Mouse (Mus musculus) midbrain, embryonic 16.5 days (tissue): ENCODE measurements around the gene Cd5. TPM values are rescaled to one million over a fixed set of nuclear protein-coding genes. Genes with fewer than 3 reads are reported as not detected.

ENCODE experiments used
- ATAC-seq: fragments of 200-750 bp; cut with Nextera tagmentation; 2 replicates; pipeline ENCODE4 v1.8.0; 2017; ENCODE audit warnings: moderate TSS enrichment
- H3K27ac ChIP-seq: fragments of 300-500 bp; sonication (generic); 2 replicates; pipeline ENCODE4 v1.5.1; 2014; ENCODE audit warnings: mild to moderate bottlenecking, low read length, mixed read lengths
- H3K27me3 ChIP-seq: fragments of 300-500 bp; sonication (generic); 2 replicates; pipeline ENCODE4 v1.6.1; 2014; ENCODE audit warnings: low read depth, low read length, mixed read lengths; ENCODE audit not compliant: control insufficient read depth, insufficient read depth
- H3K36me3 ChIP-seq: fragments of 300-500 bp; sonication (generic); 2 replicates; pipeline ENCODE4 v1.6.1; 2014; ENCODE audit warnings: mild to moderate bottlenecking, low read length, moderate library complexity, mixed read lengths; ENCODE audit not compliant: control insufficient read depth, insufficient read depth
- H3K4me1 ChIP-seq: fragments of 300-500 bp; sonication (generic); 2 replicates; pipeline ENCODE4 v1.6.1; 2014; ENCODE audit warnings: mild to moderate bottlenecking, low read length, mixed read lengths; ENCODE audit not compliant: control insufficient read depth, insufficient read depth
- H3K4me2 ChIP-seq: fragments of 300-500 bp; sonication (generic); 2 replicates; pipeline ENCODE4 v1.6.1; 2014; ENCODE audit warnings: mild to moderate bottlenecking, low read length, mixed read lengths
- H3K4me3 ChIP-seq: fragments of 300-500 bp; sonication (generic); 2 replicates; pipeline ENCODE4 v1.5.1; 2014; ENCODE audit warnings: low read depth, mild to moderate bottlenecking, low read length, moderate library complexity, mixed read lengths
- H3K9ac ChIP-seq: fragments of 300-500 bp; sonication (generic); 2 replicates; pipeline ENCODE4 v1.6.1; 2014; ENCODE audit warnings: low read depth, low read length, mixed read lengths
- H3K9me3 ChIP-seq: fragments of 300-500 bp; sonication (generic); replicated peaks from 2 replicates; pipeline ENCODE4 v1.6.1; 2014; ENCODE audit warnings: mild to moderate bottlenecking, low read length, mixed read lengths; ENCODE audit not compliant: control insufficient read depth, poor library complexity, severe bottlenecking
- WGBS: fragments of 180-500 bp; shearing (Covaris S2); extraction: QIAGEN DNeasy Blood & Tissue Kit; methylation state at CpG from one replicate; pipeline ENCODE4 v1.1.7; 2014; 5-methylcytosine and 5-hydroxymethylcytosine counted together
- polyA plus RNA-seq: library from polyadenylated mRNA; unstranded; fragments of >200 nt; fragmentation: Nextera tagmentation; extraction: Ambion mirVana; gene quantifications from 2 replicates; pipeline ENCODE4 v1.2.1, GENCODE M21; 2015

Gene Cd5
- polyA plus RNA-seq, 1 experiment from 2014 or later = 0.48 TPM

DNA sequence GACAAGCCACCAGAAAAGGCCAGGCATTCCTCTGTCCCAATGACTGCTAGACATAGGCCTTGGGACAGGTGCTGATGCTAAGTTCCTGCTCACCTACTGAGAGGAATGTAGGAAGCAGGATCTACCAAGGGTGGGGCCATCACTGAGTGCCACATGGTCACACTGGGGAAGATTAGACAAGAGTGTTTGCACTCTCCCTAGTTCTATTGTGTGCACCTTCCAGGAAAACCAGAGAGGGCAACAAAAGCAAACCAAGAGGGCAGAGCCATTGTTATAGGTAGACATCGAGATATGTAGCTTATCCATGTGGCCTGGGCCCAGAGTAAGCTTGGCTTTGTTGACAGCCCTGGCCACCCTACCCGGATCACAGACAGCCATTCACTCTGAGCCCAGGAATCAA, 53.1 kb downstream of the Cd5 start:
- no peak overlapping the region for H3K9ac ChIP-seq
- WGBS = 76% methylated on average over 2 of the region's 2 CpGs
- no peak overlapping the region for H3K4me2 ChIP-seq
- no peak overlapping the region for H3K4me3 ChIP-seq
- H3K27ac ChIP-seq = no peak overlapping the region
- no peaks in the 10 kb centered on the region for H3K36me3 ChIP-seq
- H3K27me3 ChIP-seq = no peaks in the 10 kb centered on the region
- peaks cover 21% of the 10 kb centered on the region for H3K4me1 ChIP-seq
- no peaks in the 10 kb centered on the region for H3K9me3 ChIP-seq
- ATAC-seq = no peak

- ATAC-seq = no peak
- Histone ChIP-seq H3K27me3 (no peaks in the 10 kb centered on the region), H3K9me3 (no peaks in the 10 kb centered on the region), H3K4me1 (peaks cover 15% of the 10 kb centered on the region), H3K9ac (no peak overlapping the region), H3K4me3 (no peak overlapping the region), H3K27ac (no peak overlapping the region), H3K4me2 (no peak overlapping the region), H3K36me3 (no peaks in the 10 kb centered on the region)
- WGBS = 93% methylated on average over 9 of the region's 9 CpGs
These were observed 53.7 kb downstream of the Cd5 start for GRCm38 (mm10) chr19:10685081-10685480.

DNA sequence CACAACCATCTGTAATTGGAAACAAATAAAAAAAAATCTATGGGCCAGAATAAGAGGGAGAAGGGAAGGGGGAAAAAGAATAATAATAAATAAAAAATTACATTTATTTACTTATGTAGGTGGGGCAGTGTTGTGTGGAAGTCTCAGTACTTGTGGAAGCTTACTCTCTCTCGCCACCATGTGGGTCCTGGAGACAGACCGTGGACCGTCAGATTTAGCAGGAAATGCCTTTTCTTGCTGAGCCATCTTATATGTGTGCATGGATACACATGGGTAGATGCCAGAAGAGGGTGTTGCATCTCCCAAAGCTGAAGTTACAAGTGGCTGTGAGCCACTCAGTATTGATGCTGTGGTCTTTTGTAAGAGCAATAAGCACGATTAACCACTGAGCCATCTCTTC, 57.2 kb downstream of the Cd5 start:
- Histone ChIP-seq H3K4me3 (no peak overlapping the region), H3K9ac (no peak overlapping the region), H3K36me3 (no peaks in the 10 kb centered on the region), H3K4me2 (no peak overlapping the region), H3K27ac (no peak overlapping the region), H3K27me3 (no peaks in the 10 kb centered on the region), H3K9me3 (no peaks in the 10 kb centered on the region), H3K4me1 (no peaks in the 10 kb centered on the region)
- 73% methylated on average over 4 of the region's 4 CpGs for WGBS
- ATAC-seq = no peak

GRCm38 (mm10) chr19:10678772-10679067, 60.1 kb downstream of the Cd5 start:
- no peak overlapping the region for H3K9ac ChIP-seq
- 88% methylated on average over 1 of the region's 1 CpGs for WGBS

GRCm38 (mm10) chr19:10677915-10678771, 60.7 kb downstream of the Cd5 start, which contains the start of gene Pga5:
TSS of gene Pga5 (minus strand) at chr19:10678071.
- no peaks in the 10 kb centered on the region for H3K36me3 ChIP-seq
- 40% methylated on average over 6 of the region's 6 CpGs for WGBS
- no peaks in the 10 kb centered on the region for H3K9me3 ChIP-seq
- H3K27me3 ChIP-seq = no peaks in the 10 kb centered on the region
- H3K4me2 ChIP-seq = no peak within 1 kb of the TSS
- H3K9ac ChIP-seq = no peak within 1 kb of the TSS
- no peak within 1 kb of the TSS for H3K27ac ChIP-seq
- no peak within 1 kb of the TSS for H3K4me3 ChIP-seq
- H3K4me1 ChIP-seq = no peaks in the 10 kb centered on the region
- ATAC-seq = peak; percentile 66

More at GRCm38 (mm10) chr19:10678772-10679067, 60.1 kb downstream of the Cd5 start:
- Histone ChIP-seq H3K4me3 (no peak overlapping the region), H3K27me3 (no peaks in the 10 kb centered on the region), H3K9me3 (no peaks in the 10 kb centered on the region), H3K27ac (no peak overlapping the region), H3K4me2 (no peak overlapping the region), H3K36me3 (no peaks in the 10 kb centered on the region), H3K4me1 (no peaks in the 10 kb centered on the region)
- peak; percentile 26; the same call in 1 of the 2 replicates for ATAC-seq

- H3K4me3 ChIP-seq = no peak overlapping the region
- H3K36me3 ChIP-seq = no peaks in the 10 kb centered on the region
- H3K9ac ChIP-seq = no peak overlapping the region
- no peaks in the 10 kb centered on the region for H3K9me3 ChIP-seq
- no peak for ATAC-seq
- H3K27me3 ChIP-seq = no peaks in the 10 kb centered on the region
- no peaks in the 10 kb centered on the region for H3K4me1 ChIP-seq
- no peak overlapping the region for H3K27ac ChIP-seq
- no peak overlapping the region for H3K4me2 ChIP-seq
- WGBS = 84% methylated on average over 16 of the region's 16 CpGs
These were observed 62.1 kb downstream of the Cd5 start for GRCm38 (mm10) chr19:10676656-10677055.

DNA sequence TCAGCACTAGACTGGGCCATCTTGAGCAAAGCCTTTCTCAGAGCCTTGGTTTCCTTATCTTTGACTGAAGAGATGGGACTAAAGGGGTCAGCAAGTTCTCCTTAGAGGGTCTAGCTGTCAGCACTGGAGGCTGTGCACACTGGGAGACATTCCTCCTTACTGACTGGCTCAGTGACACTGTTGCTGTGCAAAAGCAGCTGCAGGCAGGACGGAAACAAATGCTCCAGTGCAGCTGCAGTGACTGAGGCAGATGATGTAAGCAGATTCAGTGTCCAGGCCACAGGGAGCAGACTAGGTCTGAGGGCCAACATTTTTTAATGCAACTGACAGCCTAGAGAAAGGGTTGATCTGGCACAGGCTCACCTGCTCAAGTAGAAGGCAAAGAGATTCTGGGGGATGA, 65.5 kb downstream of the Cd5 start:
- Histone ChIP-seq H3K9ac (no peak overlapping the region), H3K9me3 (no peaks in the 10 kb centered on the region), H3K4me1 (no peaks in the 10 kb centered on the region), H3K4me2 (no peak overlapping the region), H3K4me3 (no peak overlapping the region), H3K36me3 (no peaks in the 10 kb centered on the region), H3K27me3 (no peaks in the 10 kb centered on the region), H3K27ac (no peak overlapping the region)
- no peak for ATAC-seq
- 54% methylated on average over 1 of the region's 1 CpGs for WGBS

DNA sequence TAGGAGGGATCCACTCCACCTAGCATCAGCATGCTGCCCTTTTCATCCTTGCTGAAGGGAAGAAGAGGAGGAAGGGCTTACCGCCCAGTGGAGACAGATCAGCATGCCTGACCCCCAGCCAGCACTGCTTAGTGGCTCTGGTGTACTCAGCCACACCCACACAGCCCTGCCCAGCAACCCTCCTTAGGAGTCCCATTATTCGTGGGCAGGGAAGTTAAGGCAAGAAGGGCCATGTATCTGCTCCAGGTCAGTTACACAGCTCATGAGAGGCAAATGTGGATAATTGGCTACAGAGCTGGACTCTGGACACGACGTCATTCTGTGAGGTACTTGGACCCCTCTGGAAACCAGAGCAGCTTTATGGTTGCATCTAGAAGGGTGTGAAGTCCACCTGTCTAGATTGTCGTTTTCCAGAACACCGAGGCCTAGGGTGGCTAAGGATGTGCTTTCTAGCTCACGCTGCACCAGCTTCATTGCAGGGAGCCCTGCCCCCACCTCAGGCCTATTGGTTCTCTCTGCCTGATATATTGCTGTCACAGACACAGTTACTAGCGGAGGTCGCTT, 66.9 kb downstream of the Cd5 start:
- H3K36me3 ChIP-seq = no peaks in the 10 kb centered on the region
- no peaks in the 10 kb centered on the region for H3K9me3 ChIP-seq
- 69% methylated on average over 9 of the region's 9 CpGs for WGBS
- no peaks in the 10 kb centered on the region for H3K4me1 ChIP-seq
- no peak for ATAC-seq
- H3K27ac ChIP-seq = no peak overlapping the region
- H3K9ac ChIP-seq = no peak overlapping the region
- no peak overlapping the region for H3K4me3 ChIP-seq
- H3K27me3 ChIP-seq = no peaks in the 10 kb centered on the region
- H3K4me2 ChIP-seq = no peak overlapping the region

DNA sequence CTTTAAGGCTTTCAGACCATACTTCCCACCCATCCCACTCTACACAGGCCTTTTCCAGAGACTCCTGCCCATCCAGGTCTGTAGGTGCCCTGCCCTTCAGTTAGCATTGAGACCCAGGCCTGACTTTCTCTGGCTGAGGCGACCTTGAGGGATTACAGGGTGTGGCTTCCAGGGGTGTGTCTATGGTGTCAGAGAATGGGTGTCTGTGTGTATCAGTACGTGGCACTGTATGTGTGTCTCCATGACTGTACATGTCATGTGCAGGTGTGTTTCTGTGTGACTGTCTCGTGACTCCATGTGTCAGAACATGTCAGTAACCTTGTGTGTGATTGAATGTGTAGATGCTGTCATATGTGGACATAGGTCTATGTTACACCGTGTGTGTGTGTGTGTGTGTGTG, 67.5 kb downstream of the Cd5 start:
- Histone ChIP-seq H3K4me2 (no peak overlapping the region), H3K4me1 (no peaks in the 10 kb centered on the region), H3K9ac (no peak overlapping the region), H3K36me3 (no peaks in the 10 kb centered on the region), H3K27ac (no peak overlapping the region), H3K9me3 (no peaks in the 10 kb centered on the region), H3K4me3 (no peak overlapping the region), H3K27me3 (no peaks in the 10 kb centered on the region)
- ATAC-seq = no peak
- 86% methylated on average over 4 of the region's 4 CpGs for WGBS
